Mouse (Mus musculus): ENCODE measurements at regions not wholly inside any gene's neighbourhood (a gene's known extent, or its start where the extent isn't known, plus 50 kb on each side); places are given as distances from the start of the nearest gene placed in this dataset.
"Not testable (repeated sequence)": the region's sequence is repeated elsewhere in the genome, so short reads cannot be mapped to it uniquely, and the experiment has no call there.

DNA sequence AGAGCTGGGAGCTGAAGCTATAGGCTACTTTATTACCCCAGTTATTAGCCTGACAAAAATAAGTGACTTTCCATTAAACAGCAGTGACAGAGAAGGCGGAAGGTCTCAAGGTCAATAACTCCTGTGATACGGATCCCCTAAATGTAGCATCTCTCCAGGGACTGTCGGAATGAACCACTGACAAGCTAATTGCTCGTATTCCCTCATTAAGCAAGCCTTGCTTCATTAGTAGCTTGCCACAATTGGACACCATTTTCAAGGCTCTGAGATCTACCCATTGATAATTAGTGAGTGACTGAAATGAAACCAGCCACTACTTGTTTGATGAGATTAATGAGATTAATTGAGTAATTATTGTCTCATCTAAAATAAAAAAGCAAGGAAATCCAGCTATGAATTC, 99.8 kb upstream of the Slc25a13 start:
- Histone ChIP-seq H3K27me3 (replicated peaks; ENCODE audit: control insufficient read depth, insufficient read depth, low read length) (no peaks in the 10 kb centered on the region), H3K4me2 (ENCODE audit: low read length) (no peak overlapping the region), H3K27ac (ENCODE audit: low read depth, low read length) (no peak overlapping the region), H3K9ac (ENCODE audit: low read length) (no peak overlapping the region), H3K9me3 (replicated peaks; ENCODE audit: control insufficient read depth, low read length) (no peaks in the 10 kb centered on the region), H3K4me1 (ENCODE audit: control insufficient read depth, insufficient read depth, low read length) (no peaks in the 10 kb centered on the region), H3K4me3 (ENCODE audit: low read depth, low read length) (no peak overlapping the region), H3K36me3 (ENCODE audit: control insufficient read depth, insufficient read depth, low read length) (no peaks in the 10 kb centered on the region)
- DNase-seq (ENCODE audit: low spot score) (peak; percentile 50), ATAC-seq (no peak)
- 20% methylated on average over 4 of the region's 4 CpGs for WGBS

GRCm38 (mm10) chr6:6313171-6313570, 96.2 kb upstream of the Slc25a13 start:
- H3K27ac ChIP-seq (ENCODE audit: low read depth, low read length) = no peak overlapping the region
- H3K27me3 ChIP-seq (replicated peaks; ENCODE audit: control insufficient read depth, insufficient read depth, low read length) = no peaks in the 10 kb centered on the region
- H3K36me3 ChIP-seq (ENCODE audit: control insufficient read depth, insufficient read depth, low read length) = no peaks in the 10 kb centered on the region
- no peak overlapping the region for H3K9ac ChIP-seq (ENCODE audit: low read length)
- ATAC-seq (no peak), DNase-seq (ENCODE audit: low spot score) (no peak)
- H3K9me3 ChIP-seq (replicated peaks; ENCODE audit: control insufficient read depth, low read length) = no peaks in the 10 kb centered on the region
- WGBS = 89% methylated on average over 6 of the region's 6 CpGs
- H3K4me3 ChIP-seq (ENCODE audit: low read depth, low read length) = no peak overlapping the region
- H3K4me1 ChIP-seq (ENCODE audit: control insufficient read depth, insufficient read depth, low read length) = no peaks in the 10 kb centered on the region
- H3K4me2 ChIP-seq (ENCODE audit: low read length) = no peak overlapping the region

GRCm38 (mm10) chr6:6310213-6310612, 93.2 kb upstream of the Slc25a13 start:
- H3K9ac ChIP-seq (ENCODE audit: low read length) = no peak overlapping the region
- H3K27ac ChIP-seq (ENCODE audit: low read depth, low read length) = no peak overlapping the region
- WGBS = 88% methylated on average over 3 of the region's 3 CpGs
- H3K4me2 ChIP-seq (ENCODE audit: low read length) = no peak overlapping the region
- H3K9me3 ChIP-seq (replicated peaks; ENCODE audit: control insufficient read depth, low read length) = no peaks in the 10 kb centered on the region
- H3K4me1 ChIP-seq (ENCODE audit: control insufficient read depth, insufficient read depth, low read length) = no peaks in the 10 kb centered on the region
- no peak overlapping the region for H3K4me3 ChIP-seq (ENCODE audit: low read depth, low read length)
- DNase-seq (ENCODE audit: low spot score) (no peak), ATAC-seq (no peak)
- no peaks in the 10 kb centered on the region for H3K27me3 ChIP-seq (replicated peaks; ENCODE audit: control insufficient read depth, insufficient read depth, low read length)
- no peaks in the 10 kb centered on the region for H3K36me3 ChIP-seq (ENCODE audit: control insufficient read depth, insufficient read depth, low read length)

- no peak overlapping the region for H3K4me2 ChIP-seq (ENCODE audit: low read length)
- H3K9me3 ChIP-seq (replicated peaks; ENCODE audit: control insufficient read depth, low read length) = no peaks in the 10 kb centered on the region
- H3K4me1 ChIP-seq (ENCODE audit: control insufficient read depth, insufficient read depth, low read length) = no peaks in the 10 kb centered on the region; the same call in 1 of the 2 replicates
- WGBS = 85% methylated on average over 2 of the region's 2 CpGs
- no peak overlapping the region for H3K27ac ChIP-seq (ENCODE audit: low read depth, low read length)
- no peak overlapping the region for H3K9ac ChIP-seq (ENCODE audit: low read length)
- DNase-seq (ENCODE audit: low spot score) (no peak), ATAC-seq (no peak)
- no peak overlapping the region for H3K4me3 ChIP-seq (ENCODE audit: low read depth, low read length)
- H3K27me3 ChIP-seq (replicated peaks; ENCODE audit: control insufficient read depth, insufficient read depth, low read length) = no peaks in the 10 kb centered on the region
- H3K36me3 ChIP-seq (ENCODE audit: control insufficient read depth, insufficient read depth, low read length) = no peaks in the 10 kb centered on the region
Observed at GRCm38 (mm10) chr6:6307618-6308017, 90.6 kb upstream of the Slc25a13 start.

- no peak overlapping the region for H3K27ac ChIP-seq (ENCODE audit: low read depth, low read length)
- DNase-seq (ENCODE audit: low spot score) = peak; percentile 16
- H3K9me3 ChIP-seq (replicated peaks; ENCODE audit: control insufficient read depth, low read length) = no peaks in the 10 kb centered on the region
- no peak overlapping the region for H3K4me2 ChIP-seq (ENCODE audit: low read length)
- H3K36me3 ChIP-seq (ENCODE audit: control insufficient read depth, insufficient read depth, low read length) = no peaks in the 10 kb centered on the region
- no peaks in the 10 kb centered on the region; the same call in 1 of the 2 replicates for H3K4me1 ChIP-seq (ENCODE audit: control insufficient read depth, insufficient read depth, low read length)
- H3K4me3 ChIP-seq (ENCODE audit: low read depth, low read length) = no peak overlapping the region
- WGBS = 14% methylated on average over 5 of the region's 5 CpGs
- no peak overlapping the region for H3K9ac ChIP-seq (ENCODE audit: low read length)
- H3K27me3 ChIP-seq (replicated peaks; ENCODE audit: control insufficient read depth, insufficient read depth, low read length) = no peaks in the 10 kb centered on the region
- ATAC-seq = no peak
Observed at GRCm38 (mm10) chr6:6303767-6304166, 86.8 kb upstream of the Slc25a13 start.

DNA sequence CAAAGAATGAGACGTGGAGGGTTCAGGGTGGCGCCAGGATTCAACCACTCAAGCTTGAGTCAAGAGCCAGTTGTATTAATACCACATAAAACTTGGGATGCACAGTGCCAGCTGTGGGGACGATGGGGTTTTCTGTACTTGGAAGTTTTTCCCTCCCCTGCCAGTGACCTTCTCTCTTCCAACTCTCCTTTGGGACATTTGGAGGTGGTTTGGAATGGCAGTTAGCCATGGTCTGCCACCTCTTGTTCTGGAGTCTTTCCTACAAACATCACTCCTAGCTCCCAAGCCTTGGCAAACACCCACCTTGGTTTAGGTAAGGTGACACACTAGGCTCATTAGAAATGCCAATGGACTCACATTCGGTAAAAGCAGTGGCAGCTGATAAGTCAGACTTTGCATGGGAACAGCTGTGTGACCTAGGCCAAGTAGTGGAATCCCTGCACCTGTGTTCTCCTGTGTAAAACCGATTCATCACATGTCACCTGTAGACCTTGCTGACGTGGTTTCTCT, 84.1 kb upstream of the Slc25a13 start:
- Histone ChIP-seq H3K9me3 (replicated peaks; ENCODE audit: control insufficient read depth, low read length) (no peaks in the 10 kb centered on the region), H3K36me3 (ENCODE audit: control insufficient read depth, insufficient read depth, low read length) (no peaks in the 10 kb centered on the region), H3K27ac (ENCODE audit: low read depth, low read length) (no peak overlapping the region), H3K4me3 (ENCODE audit: low read depth, low read length) (no peak overlapping the region), H3K4me1 (ENCODE audit: control insufficient read depth, insufficient read depth, low read length) (no peaks in the 10 kb centered on the region; the same call in 1 of the 2 replicates), H3K27me3 (replicated peaks; ENCODE audit: control insufficient read depth, insufficient read depth, low read length) (no peaks in the 10 kb centered on the region), H3K4me2 (ENCODE audit: low read length) (no peak overlapping the region), H3K9ac (ENCODE audit: low read length) (no peak overlapping the region)
- DNase-seq (ENCODE audit: low spot score) (no peak), ATAC-seq (no peak)
- WGBS = 90% methylated on average over 6 of the region's 6 CpGs

GRCm38 (mm10) chr6:6298867-6299852, 82.2 kb upstream of the Slc25a13 start:
- no peak for DNase-seq (ENCODE audit: low spot score)
- no peaks in the 10 kb centered on the region for H3K9me3 ChIP-seq (replicated peaks; ENCODE audit: control insufficient read depth, low read length)

DNA sequence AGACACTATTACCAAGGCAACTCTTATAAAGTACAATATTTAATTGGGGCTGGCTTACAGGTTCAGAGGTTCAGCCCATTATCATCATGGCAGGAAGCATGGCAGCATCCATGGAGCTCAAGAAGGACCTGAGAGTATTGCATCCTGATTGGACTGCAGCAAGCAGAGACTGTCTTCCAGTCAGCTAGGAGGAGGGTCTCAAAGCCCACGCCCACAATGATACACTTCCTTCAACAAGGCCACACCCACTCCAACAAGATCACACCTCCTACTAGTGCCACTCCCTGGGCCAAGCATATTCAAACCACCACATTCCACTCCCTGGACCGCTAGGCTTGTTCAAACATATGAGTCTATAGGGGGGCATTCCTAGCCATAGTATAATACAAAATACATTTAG, 78.6 kb upstream of the Slc25a13 start:
- not testable (repeated sequence) for H3K4me2 ChIP-seq (ENCODE audit: low read length); H3K9ac ChIP-seq (ENCODE audit: low read length); H3K27ac ChIP-seq (ENCODE audit: low read depth, low read length); H3K4me3 ChIP-seq (ENCODE audit: low read depth, low read length); H3K27me3 ChIP-seq (replicated peaks; ENCODE audit: control insufficient read depth, insufficient read depth, low read length); ATAC-seq; H3K9me3 ChIP-seq (replicated peaks; ENCODE audit: control insufficient read depth, low read length); H3K4me1 ChIP-seq (ENCODE audit: control insufficient read depth, insufficient read depth, low read length); H3K36me3 ChIP-seq (ENCODE audit: control insufficient read depth, insufficient read depth, low read length); DNase-seq (ENCODE audit: low spot score)
- WGBS = 89% methylated on average over 2 of the region's 2 CpGs

More at GRCm38 (mm10) chr6:6298867-6299852, 82.2 kb upstream of the Slc25a13 start:
- Histone ChIP-seq H3K36me3 (ENCODE audit: control insufficient read depth, insufficient read depth, low read length) (no peaks in the 10 kb centered on the region), H3K4me1 (ENCODE audit: control insufficient read depth, insufficient read depth, low read length) (no peaks in the 10 kb centered on the region; the same call in 1 of the 2 replicates), H3K4me2 (ENCODE audit: low read length) (no peak overlapping the region), H3K27ac (ENCODE audit: low read depth, low read length) (no peak overlapping the region), H3K4me3 (ENCODE audit: low read depth, low read length) (no peak overlapping the region), H3K27me3 (replicated peaks; ENCODE audit: control insufficient read depth, insufficient read depth, low read length) (no peaks in the 10 kb centered on the region), H3K9ac (ENCODE audit: low read length) (no peak overlapping the region)
- ATAC-seq = no peak
- 56% methylated on average over 14 of the region's 14 CpGs for WGBS

DNA sequence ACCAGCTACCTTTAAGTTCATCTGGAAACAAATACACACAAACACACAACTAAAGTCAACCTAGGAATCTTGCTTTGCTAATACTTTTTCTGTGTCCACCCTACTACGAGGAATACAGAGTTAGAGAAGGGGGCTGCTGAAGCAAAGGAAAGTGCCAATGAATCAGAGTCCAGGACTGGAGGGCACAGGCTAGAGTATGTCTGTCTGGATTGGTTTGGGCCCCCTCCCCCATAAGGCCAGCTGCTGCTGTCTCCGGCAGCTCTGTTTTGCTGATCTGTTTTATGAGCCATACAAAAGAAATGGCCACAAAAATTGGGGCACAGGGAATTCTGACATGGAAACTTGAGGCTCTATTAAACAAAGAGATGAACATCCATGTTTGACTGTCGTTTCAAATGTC, 74.8 kb upstream of the Slc25a13 start:
- no peak overlapping the region for H3K4me2 ChIP-seq (ENCODE audit: low read length)
- H3K27me3 ChIP-seq (replicated peaks; ENCODE audit: control insufficient read depth, insufficient read depth, low read length) = no peaks in the 10 kb centered on the region
- ATAC-seq = no peak
- no peaks in the 10 kb centered on the region for H3K4me1 ChIP-seq (ENCODE audit: control insufficient read depth, insufficient read depth, low read length)
- WGBS = 67% methylated on average over 3 of the region's 3 CpGs
- no peak overlapping the region for H3K9ac ChIP-seq (ENCODE audit: low read length)
- no peaks in the 10 kb centered on the region for H3K9me3 ChIP-seq (replicated peaks; ENCODE audit: control insufficient read depth, low read length)
- H3K27ac ChIP-seq (ENCODE audit: low read depth, low read length) = no peak overlapping the region
- DNase-seq (ENCODE audit: low spot score) = no peak
- no peaks in the 10 kb centered on the region for H3K36me3 ChIP-seq (ENCODE audit: control insufficient read depth, insufficient read depth, low read length)
- H3K4me3 ChIP-seq (ENCODE audit: low read depth, low read length) = no peak overlapping the region

Data from forebrain, embryonic 14.5 days (tissue).